Mouse (Mus musculus): ENCODE results near the gene Fkbp2.

GRCm38 (mm10) chr19:6977759-6978638 lies 2.3 kb downstream of the Fkbp2 start:
- TF ChIP-seq CTCF (IDR thresholded peaks at IDR 0.05; ENCODE audit: low read depth, low read length), result no peak
- TF ChIP-seq POLR2A (IDR thresholded peaks at IDR 0.05; ENCODE audit: extremely low read depth, insufficient read depth, low read length), result no peak
